Mouse (Mus musculus): ENCODE results near the gene Serpini1.
"Not testable (repeated sequence)": the region's sequence is repeated elsewhere in the genome, so short reads cannot be mapped to it uniquely, and the experiment has no call there.

The Serpini1 gene

GRCm38 (mm10) chr3:75635648-75636047 lies 78.3 kb downstream of the Serpini1 start:
- DNase-seq (ENCODE audit: extremely low read depth, low read depth): no peak

GRCm38 (mm10) chr3:75639546-75639945 lies 82.2 kb downstream of the Serpini1 start:
- DNase-seq (ENCODE audit: extremely low read depth, low read depth): no peak

GRCm38 (mm10) chr3:75647542-75647941 lies 90.2 kb downstream of the Serpini1 start:
- DNase-seq (ENCODE audit: extremely low read depth, low read depth): no peak

GRCm38 (mm10) chr3:75648226-75648625 lies 90.9 kb downstream of the Serpini1 start:
- no peak for DNase-seq (ENCODE audit: extremely low read depth, low read depth)

- not testable (repeated sequence) for DNase-seq (ENCODE audit: extremely low read depth, low read depth)
Measured at GRCm38 (mm10) chr3:75650416-75651154, 93.2 kb downstream of the Serpini1 start.

GRCm38 (mm10) chr3:75651603-75652115 lies 94.3 kb downstream of the Serpini1 start:
- no peak for DNase-seq (ENCODE audit: extremely low read depth, low read depth)

GRCm38 (mm10) chr3:75653901-75654300 lies 96.6 kb downstream of the Serpini1 start:
- not testable (repeated sequence) for DNase-seq (ENCODE audit: extremely low read depth, low read depth)

GRCm38 (mm10) chr3:75655578-75656344 lies 98.4 kb downstream of the Serpini1 start:
- no peak for DNase-seq (ENCODE audit: extremely low read depth, low read depth)

- no peak for DNase-seq (ENCODE audit: extremely low read depth, low read depth)
Measured at GRCm38 (mm10) chr3:75666962-75667361, 109.6 kb downstream of the Serpini1 start.

- no peak for DNase-seq (ENCODE audit: extremely low read depth, low read depth)
Measured at GRCm38 (mm10) chr3:75670425-75670824, 113.1 kb downstream of the Serpini1 start.

GRCm38 (mm10) chr3:75682881-75683280 lies 125.5 kb downstream of the Serpini1 start:
- no peak for DNase-seq (ENCODE audit: extremely low read depth, low read depth)

- no peak for DNase-seq (ENCODE audit: extremely low read depth, low read depth)
Measured at GRCm38 (mm10) chr3:75686775-75687174, 129.4 kb downstream of the Serpini1 start.

- no peak for DNase-seq (ENCODE audit: extremely low read depth, low read depth)
Measured at GRCm38 (mm10) chr3:75687187-75687825, 130.0 kb downstream of the Serpini1 start.

GRCm38 (mm10) chr3:75690321-75690720 lies 133.0 kb downstream of the Serpini1 start:
- DNase-seq (ENCODE audit: extremely low read depth, low read depth): no peak

GRCm38 (mm10) chr3:75692088-75692487 lies 134.7 kb downstream of the Serpini1 start:
- peak; percentile 29 for DNase-seq (ENCODE audit: extremely low read depth, low read depth)

Measured in MEL-GATA-1-ER (cell line).